8 mouse cellular contexts compared by ENCODE assay signal in the genomic region with DNA sequence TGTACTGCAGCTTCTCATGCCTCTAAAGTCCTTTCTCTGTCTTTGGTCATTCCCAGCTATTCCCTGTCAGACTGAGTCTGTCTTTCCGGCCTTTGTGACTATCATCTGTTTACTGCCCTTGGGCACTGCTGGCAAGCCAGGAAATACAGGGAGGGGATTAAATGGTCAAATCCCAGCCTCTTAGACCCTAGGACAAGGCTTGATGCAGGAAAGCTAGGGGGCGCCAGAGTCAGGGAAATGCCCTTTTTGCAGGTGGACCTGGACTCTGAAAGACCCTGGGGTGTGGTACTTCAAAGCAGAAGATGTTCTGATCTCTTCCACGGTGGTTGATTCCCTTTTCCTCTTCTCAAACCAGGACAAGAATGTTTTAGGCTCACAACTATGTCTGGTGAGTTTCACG. TPM values are rescaled to one million over a fixed set of nuclear protein-coding genes. Genes with fewer than 3 reads are reported as not detected.
A peak's percentile ranks its signal among the peaks of the same experiment; 100 is the strongest.
DNase-seq lines count a peak whose midpoint lies in the region; ATAC-seq and TF ChIP-seq lines count a peak whose summit lies in the region.

No protein-coding gene starts in this region.

- no peaks in the 10 kb centered on the region for H3K36me3 ChIP-seq in thymus, adult 2 months (ENCODE audit: control insufficient read depth, insufficient read depth, low read length)
- no peaks in the 10 kb centered on the region for H3K36me3 ChIP-seq in midbrain, postnatal 0 days (ENCODE audit: insufficient read depth, low read length)

- H3K27me3 ChIP-seq in thymus, adult 2 months (ENCODE audit: control insufficient read depth, insufficient read depth, low read length), result no peaks in the 10 kb centered on the region
- no peaks in the 10 kb centered on the region for H3K27me3 ChIP-seq in midbrain, postnatal 0 days (ENCODE audit: insufficient read depth, low read length)

- H3K4me1 ChIP-seq in thymus, adult 2 months (replicated peaks; ENCODE audit: control insufficient read depth, insufficient read depth, low read length), result no peaks in the 10 kb centered on the region
- no peaks in the 10 kb centered on the region for H3K4me1 ChIP-seq in midbrain, postnatal 0 days (ENCODE audit: insufficient read depth, low read length)

- H3K4me2 ChIP-seq in midbrain, postnatal 0 days (ENCODE audit: low read depth, low read length, poor library complexity, severe bottlenecking), result no peak overlapping the region

- H3K9ac ChIP-seq in midbrain, postnatal 0 days (replicated peaks; ENCODE audit: low read length, poor library complexity, severe bottlenecking), result no peak overlapping the region

- no peak overlapping the region for H3K27ac ChIP-seq in thymus, adult 2 months (ENCODE audit: control insufficient read depth, insufficient read depth, low read length)
- no peak overlapping the region for H3K27ac ChIP-seq in midbrain, postnatal 0 days (ENCODE audit: low read depth, low read length)

- DNase-seq in heart, postnatal 14 days, result peak; percentile 7 to 30
- DNase-seq in heart, adult 11 months, result no peak
- peak; percentile 32 for DNase-seq in thymus, adult 2 months
- DNase-seq in thymus, adult 18-20 months, result no peak
- DNase-seq in embryo, embryonic 11 days, result peak; percentile 68
- peak; percentile 79 for DNase-seq in midbrain, postnatal 0 days (ENCODE audit: low spot score)
- DNase-seq in Muller cell, postnatal 12 days (ENCODE audit: inconsistent ontology term), result no peak
- DNase-seq in urinary bladder, postnatal 36 days (ENCODE audit: low spot score in 2 of 2), result no peak

- no peak overlapping the region for H3K4me3 ChIP-seq in thymus, adult 2 months (ENCODE audit: control insufficient read depth, insufficient read depth, low read length)
- no peak overlapping the region for H3K4me3 ChIP-seq in midbrain, postnatal 0 days (ENCODE audit: low read depth, low read length)

- WGBS in thymus, adult 2 months, result 18% methylated on average over 4 of the region's 4 CpGs
- 21% methylated on average over 4 of the region's 4 CpGs for WGBS in midbrain, postnatal 0 days

- no peak for TF ChIP-seq CTCF in thymus, adult 2 months (IDR thresholded peaks at IDR 0.05; ENCODE audit: borderline replicate concordance, control insufficient read depth, extremely low read depth, insufficient read depth, low read length, poor library complexity)
- TF ChIP-seq CTCF in midbrain, postnatal 0 days (IDR thresholded peaks at IDR 0.05), result peak; percentile 80

- intact Hi-C loops in heart, postnatal 14 days (cut with DNase I), result loop anchor here (10.0 kb wide), 1 partner anchor 216 kb away; no protein-coding TSS in a partner anchor

- TF ChIP-seq POLR2A in thymus, adult 2 months (IDR thresholded peaks at IDR 0.05; ENCODE audit: control insufficient read depth, extremely low read depth, insufficient read depth, low read length, poor library complexity), result no peak

- no peak for ATAC-seq in midbrain, postnatal 0 days (ENCODE audit: low FRiP score)

- no peaks in the 10 kb centered on the region for H3K9me3 ChIP-seq in midbrain, postnatal 0 days (ENCODE audit: low read length)

RNA-seq across cellular contexts. Expression of gene Tamm41, which starts 11.3 kb away (rescaled TPM):
- 10 to 100 TPM; 12.5 to 14.4 TPM for total RNA-seq in heart, postnatal 14 days (2021)
- polyA plus RNA-seq in thymus, adult 2 months (2012; rRNA removed), result 42.8 and 48.2 TPM in 2 replicates
- 39.4 and 50.8 TPM in 2 replicates for total RNA-seq in midbrain, postnatal 0 days (2014; rRNA removed)
- 45.9 and 47.7 TPM in 2 replicates for polyA plus RNA-seq in midbrain, postnatal 0 days (2015; fragmentation: Nextera tagmentation; extraction: Ambion mirVana)

Comparison
In these comparisons a context has a peak if more than half of its experiments do, and no peak if none do; other contexts are left out.
1. DNase-seq: peak in heart, postnatal 14 days (2 of 2), thymus, adult 2 months (single experiment), embryo, embryonic 11 days (single experiment) and midbrain, postnatal 0 days (single experiment); none in heart, adult 11 months (single experiment), thymus, adult 18-20 months (0 of 2), Muller cell, postnatal 12 days (single experiment) and urinary bladder, postnatal 36 days (0 of 2).